Mouse (Mus musculus) thymus, postnatal 36 days (tissue): Measurements from ENCODE around the gene Sun2.
A peak's percentile ranks its signal among the peaks of the same experiment; 100 is the strongest.

Source experiments
- DNase-seq, 2 experiments: peaks; one replicate each; pipeline ENCODE4 v3.0.0; 2022; ENCODE audit warnings: mixed read lengths in 2 of 2

Sun2 gene

GRCm38 (mm10) chr15:79741921-79742705 is at the start of gene Sun2:
TSS of gene Sun2 (minus strand) at chr15:79742536.
- DNase-seq, result peak; percentile 96

GRCm38 (mm10) chr15:79791502-79791901 is 49.2 kb upstream of the Sun2 start:
- DNase-seq, result peak; percentile 40 to 44

DNA sequence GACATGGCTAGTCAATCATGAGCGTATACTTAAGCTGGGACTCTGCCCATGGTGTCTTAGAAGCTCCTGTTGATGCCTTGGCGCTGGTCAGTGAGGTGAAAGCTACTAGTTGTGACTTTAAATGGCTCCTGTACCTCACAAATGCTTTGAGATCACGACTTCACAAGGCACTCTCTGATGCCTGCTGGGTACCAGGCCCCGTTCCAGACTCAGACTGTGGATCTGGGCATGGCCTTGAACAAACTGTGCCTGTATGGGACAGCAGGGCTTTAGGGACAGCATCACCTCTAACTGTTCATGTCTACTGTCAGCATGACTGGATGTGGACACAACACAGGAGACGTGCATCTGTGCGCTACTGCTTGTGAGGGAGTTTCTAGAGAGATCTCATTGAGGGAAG is 48.6 kb upstream of the Sun2 start:
- DNase-seq, result no peak

DNA sequence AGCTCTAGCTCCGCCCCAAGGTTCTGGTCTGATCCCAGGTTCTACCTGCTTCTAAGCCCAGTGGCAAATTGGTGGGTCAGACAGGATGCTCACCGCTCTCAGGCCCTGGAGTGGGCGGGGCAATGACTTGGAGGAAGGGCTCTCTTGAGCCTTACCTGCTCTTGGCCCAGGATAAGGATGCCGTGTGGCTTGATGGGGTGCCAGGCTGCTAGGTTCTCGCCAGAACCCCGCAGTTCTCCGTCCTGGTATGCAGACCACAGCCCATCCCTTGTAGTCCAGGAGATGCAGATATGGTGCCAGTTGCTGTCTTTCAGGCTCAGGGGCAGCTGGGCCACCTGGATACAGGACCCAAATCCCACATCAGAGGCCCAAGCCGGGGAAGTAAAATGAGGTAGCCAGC is 47.8 kb upstream of the Sun2 start:
- no peak for DNase-seq

GRCm38 (mm10) chr15:79787815-79788214 is 45.5 kb upstream of the Sun2 start:
- DNase-seq, result no peak

GRCm38 (mm10) chr15:79785056-79785455 is 42.7 kb upstream of the Sun2 start:
- DNase-seq, result no peak

DNA sequence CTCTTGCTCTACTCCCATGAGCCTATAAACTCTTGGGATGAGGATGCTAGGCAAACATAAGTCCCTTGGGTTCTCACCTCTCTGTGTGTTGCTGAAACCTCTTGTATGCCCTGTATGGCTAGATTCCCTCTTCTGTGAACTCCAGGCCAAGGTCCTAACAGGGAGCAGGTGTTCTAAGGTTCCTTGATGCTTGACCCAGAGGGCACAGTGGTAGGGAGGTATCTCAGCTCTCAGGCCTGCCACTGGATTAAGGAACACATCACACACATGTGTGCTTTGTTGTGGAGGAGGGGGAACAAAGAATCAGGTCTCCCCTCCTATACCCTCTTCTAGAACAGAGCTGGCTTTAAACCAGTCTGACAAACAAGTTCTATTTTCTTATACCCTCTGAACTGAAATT is 35.4 kb upstream of the Sun2 start, which contains the start of gene Dnal4:
TSS of gene Dnal4 (minus strand) at position 101 of the 400 bp plus-strand sequence.
- no peak for DNase-seq

DNA sequence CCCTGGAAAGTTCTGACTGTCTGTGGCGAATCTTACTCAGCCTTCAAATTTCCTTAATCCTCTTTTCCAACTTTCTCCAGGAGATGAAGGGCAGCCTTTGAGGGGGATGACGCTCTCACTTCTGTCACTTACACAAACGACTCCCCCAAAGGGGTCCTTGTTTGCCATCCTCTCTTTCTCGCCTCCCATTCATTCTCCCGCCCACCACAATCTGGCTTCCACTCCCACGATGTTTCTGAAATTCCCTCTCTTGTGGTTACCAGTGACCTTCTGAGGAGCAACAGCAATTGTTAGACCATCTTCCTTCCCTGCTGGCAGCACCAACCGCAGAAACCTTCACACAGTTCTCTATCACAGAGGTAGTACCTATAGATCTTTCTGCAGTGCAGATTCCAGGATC is 33.3 kb upstream of the Sun2 start:
- no peak for DNase-seq

DNA sequence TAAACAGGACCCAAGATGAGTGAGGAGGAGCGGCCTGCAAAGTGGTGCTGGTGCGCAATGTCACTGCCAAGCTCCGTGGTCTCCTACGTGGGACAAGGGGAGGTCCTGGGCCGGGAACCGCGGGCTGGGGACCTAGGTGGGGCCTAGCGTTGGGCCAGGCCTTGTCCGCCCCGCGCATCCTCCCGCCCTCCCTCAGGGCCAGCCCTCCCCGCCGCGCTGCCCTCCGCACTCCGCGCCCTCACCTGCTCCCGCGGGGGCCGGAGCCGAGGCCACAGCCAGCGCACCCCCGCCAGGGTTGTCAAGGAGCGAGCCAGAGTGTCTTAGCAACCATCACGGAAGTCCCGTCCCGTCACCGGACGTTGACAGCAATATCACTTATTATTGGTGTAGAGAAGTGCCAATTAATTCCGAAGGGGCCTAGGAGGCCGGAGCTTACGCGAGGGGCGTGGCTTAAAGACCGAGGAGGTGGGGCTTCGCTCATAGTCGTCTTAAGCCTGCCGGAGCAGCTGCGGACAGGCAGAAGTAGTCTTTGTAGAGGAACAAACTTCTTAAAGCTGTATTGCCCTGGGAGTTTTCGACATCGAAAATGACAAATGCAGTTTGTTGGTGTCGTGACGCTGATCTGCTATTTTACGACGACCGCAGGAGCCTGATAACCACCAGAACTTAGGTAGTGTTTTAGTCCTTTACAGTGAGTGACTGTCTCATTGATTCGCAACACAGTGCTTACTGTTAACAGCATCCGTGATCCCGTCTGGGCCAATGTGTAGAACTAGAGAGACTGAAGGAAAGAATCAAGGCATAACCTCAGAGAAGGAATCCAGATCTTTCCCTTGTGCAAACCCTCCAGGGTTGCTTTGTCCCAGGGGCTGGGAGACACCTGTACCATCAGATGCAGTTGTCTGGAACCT is 32.0 kb upstream of the Sun2 start:
- peak; percentile 95 to 97 for DNase-seq

DNA sequence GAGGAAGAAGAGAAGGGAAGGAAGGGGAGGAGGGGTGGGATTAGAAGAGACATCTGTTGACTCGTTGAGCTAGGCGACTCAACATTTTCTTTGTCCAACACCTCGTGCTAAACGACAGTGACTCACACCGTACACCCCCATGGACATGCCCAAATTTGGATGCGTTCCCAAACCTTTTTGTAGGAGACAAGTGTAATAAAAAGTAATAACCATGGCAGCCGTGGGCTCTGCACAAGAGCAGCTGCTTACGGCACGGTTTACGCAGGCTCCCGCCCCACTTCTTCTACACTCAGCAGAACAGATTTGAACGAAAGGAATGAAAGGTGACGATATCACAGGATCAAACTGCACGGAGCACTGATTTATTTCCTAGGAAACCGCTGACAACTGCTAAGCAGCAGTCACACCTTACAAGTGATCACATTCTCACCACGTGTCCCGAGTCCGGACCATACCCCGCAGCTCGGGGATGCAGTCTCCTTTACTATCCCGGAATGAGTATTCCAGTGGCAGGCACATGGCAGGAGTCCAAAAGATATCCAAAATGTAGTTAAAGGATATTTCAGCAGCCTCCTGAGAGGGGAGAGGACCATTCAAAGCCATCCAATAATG is 28.4 kb upstream of the Sun2 start:
- no peak for DNase-seq

GRCm38 (mm10) chr15:79768302-79768701 is 26.0 kb upstream of the Sun2 start:
- no peak for DNase-seq

DNA sequence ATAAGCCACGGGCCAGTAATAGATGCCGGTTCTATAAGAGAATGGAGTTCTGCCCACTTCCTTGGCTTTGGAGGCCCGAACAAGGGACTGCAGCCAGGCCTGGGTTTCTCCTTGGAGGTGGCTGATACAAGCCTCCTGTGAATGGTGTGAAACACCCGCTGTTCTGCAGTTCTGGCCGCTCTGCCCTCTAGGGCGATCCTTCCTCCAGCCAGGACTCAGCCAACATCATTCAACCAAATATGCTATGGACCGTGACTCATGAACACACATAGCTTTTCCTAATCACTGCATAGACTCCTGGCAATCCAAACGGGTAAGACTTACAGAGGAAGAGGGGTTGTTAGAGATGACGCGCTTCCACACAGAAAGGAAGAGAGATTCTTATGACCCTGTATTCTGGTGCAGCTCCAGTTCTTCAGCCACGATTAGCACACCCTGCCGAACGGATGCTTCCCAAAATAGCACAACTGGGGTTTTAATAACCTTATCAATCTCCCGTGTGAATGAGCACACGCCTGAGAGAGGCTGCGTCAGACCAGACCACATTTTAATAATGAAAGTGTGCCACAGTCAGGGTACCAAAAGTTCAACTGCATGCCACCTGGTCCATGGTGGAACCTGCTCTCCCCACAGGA is 25.1 kb upstream of the Sun2 start:
- no peak for DNase-seq

DNA sequence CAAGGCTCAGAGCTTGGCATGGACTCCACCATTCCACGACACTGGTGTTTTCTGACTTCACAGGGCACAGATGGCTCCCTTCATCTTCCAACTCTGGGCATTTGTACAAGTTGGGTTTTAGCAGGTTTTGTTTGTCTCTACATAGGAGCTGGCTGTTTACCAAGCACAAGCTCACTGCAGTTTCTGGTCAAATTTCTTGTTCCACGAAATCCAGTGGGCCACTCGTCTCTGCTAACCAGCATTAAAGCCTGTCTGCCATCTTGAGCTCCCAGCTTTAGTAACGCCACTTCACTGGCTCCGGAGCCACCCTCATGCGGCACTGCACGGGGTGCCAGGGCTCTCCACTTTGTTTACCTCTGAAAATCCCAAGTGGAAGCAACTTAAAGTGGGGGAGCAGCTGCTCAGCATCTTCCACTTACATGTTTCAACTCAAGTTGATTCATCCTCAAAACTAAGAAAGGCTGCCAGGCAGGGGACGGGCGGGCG is 24.3 kb upstream of the Sun2 start:
- DNase-seq, result no peak

DNA sequence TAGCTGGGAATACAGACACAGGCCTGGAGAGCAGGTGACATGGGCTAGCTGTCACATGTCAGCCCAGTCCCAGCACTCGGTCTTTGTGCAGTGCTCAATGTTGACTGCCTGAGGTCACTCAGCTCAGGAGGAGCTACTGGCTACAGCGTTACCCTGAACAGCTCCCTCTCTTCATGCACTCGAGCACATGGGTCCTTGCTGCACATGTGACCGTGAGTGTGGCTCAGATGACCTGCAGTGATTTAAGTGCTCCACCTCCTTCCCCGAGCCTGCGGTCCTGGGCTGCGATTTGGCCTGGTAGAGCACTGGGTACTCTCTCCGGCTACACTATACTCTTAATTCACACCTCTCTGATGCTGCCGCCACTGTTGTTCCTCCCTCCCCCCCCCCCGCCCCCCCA is 23.8 kb upstream of the Sun2 start:
- DNase-seq, result no peak

- no peak for DNase-seq
Observed at GRCm38 (mm10) chr15:79765361-79765760, 23.0 kb upstream of the Sun2 start.

- no peak for DNase-seq
Observed at GRCm38 (mm10) chr15:79764539-79765267, 22.4 kb upstream of the Sun2 start.

DNA sequence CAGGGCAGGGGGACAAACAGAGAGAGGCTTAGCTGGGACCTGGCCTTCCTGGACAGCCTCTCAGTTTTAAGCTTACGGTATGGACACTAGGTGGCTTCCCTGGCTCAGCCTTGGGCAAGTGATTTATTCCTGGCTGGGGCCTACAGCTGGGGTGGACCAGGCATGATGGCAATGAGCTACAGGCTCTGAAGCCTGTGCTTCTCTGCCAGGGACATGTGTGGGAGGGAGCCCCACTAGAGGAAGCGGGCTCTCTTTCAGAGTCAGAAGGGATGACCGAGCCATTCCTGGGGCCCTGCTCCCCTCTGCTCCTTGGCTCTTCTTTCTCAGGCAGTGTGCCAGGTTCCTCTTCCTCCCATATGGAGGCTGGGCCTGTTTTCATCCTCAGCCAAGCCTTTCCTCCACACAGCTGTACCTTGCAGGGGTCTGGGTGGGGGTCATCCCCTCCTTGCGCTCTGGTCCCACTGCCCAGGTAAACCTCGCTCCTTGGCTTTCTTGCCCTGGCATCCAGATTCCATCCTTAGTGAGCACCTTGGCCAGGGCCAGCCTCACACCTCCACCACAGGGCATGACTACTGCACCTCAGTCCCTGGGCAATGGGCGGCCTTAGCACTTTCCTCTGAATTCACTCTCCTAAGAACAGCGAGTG is 21.4 kb upstream of the Sun2 start:
- DNase-seq, result no peak

- no peak for DNase-seq
Observed at GRCm38 (mm10) chr15:79763001-79763400, 20.7 kb upstream of the Sun2 start.

- no peak for DNase-seq
Observed at GRCm38 (mm10) chr15:79760956-79761355, 18.6 kb upstream of the Sun2 start.

- no peak for DNase-seq
Observed at GRCm38 (mm10) chr15:79757118-79757517, 14.8 kb upstream of the Sun2 start.

DNA sequence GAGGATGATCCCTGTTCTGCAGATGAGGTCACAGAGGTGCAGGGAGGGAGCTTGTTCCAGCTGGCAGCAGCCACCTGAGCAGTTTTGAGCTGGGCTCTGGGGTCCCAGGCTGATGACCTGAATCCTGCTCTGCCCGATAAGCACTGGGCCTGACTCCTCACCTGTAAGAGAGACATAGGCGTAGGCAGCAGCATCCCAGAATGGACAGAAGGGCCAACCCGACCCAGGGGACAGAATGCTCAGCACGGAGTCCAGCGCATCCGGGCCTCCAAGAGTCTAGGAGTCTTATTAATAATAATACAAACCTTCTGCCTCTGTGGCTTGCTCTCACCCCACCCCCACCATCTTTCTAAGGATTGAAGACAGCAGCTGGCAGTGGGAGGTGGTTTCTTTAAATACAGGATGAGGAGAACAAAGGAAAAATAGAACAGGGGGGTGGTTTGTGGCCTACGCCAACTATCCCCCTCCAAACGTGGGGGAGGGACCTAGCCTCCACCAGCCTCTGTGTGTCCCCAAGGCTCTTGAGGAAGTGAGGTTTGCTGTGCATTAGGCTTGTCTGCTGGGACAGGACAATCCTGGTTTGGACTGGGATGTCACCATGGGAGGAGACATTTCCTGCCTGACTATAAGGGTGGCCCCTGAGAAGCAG is 13.8 kb upstream of the Sun2 start:
- DNase-seq, result peak in 1 of 2 experiments; percentile 33
